Mouse (Mus musculus): ENCODE measurements around the gene Etv6.

Etv6 gene

DNA sequence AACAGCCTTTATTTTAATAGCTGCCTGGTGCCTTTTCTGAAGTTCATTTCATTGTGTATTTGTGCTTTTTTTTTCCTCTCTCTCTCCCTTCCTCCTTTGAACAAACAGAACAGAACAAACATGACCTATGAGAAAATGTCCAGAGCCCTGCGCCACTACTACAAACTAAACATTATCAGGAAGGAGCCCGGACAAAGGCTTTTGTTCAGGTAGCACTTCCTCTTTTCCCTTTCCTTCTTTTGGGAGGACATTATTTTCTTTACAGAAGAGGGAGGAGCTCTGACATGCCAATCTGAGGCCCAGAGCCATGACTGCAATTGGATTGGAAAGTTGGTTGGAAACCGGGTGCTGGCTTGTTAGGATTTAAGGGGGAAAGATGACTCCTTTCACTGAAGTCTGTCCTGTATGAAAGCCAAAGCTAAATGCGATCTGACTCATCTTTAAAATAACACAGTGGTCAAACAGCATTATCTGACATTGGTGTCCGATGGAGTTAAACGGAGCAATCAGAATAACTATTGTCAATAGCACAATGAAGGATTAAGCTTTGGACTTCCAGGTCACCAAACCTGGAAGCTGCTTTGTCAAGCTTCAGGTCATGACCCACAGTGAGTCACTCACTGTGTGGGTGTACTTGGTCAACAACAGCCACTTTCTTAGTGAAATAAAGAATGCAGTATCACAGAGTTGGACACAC is 227.6 kb downstream of the Etv6 start:
- no peak for DNase-seq

- DNase-seq, result no peak
Observed at GRCm38 (mm10) chr6:134273884-134274283, 238.4 kb downstream of the Etv6 start.

DNA sequence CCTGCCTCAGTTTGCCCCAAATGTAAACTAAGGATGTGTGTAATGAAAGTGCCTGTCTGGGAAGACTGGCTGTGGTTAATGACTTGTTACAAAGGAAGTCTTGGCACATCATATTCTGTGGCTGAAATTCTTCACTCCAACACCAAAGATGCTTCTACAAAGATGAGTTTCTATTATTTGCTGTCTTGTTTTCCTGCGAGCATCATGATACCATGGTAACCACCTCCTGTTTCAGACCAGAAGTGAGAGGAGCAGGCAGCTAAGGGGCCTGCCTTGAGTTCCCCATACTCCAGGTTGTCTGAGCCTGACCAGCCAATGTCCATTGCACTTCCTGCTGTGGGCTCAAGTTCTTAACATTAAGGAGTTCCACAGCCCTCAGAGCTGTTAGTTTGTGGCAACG is 241.5 kb downstream of the Etv6 start:
- DNase-seq, result no peak

GRCm38 (mm10) chr6:134282095-134282494 is 246.6 kb downstream of the Etv6 start:
- no peak for DNase-seq

DNA sequence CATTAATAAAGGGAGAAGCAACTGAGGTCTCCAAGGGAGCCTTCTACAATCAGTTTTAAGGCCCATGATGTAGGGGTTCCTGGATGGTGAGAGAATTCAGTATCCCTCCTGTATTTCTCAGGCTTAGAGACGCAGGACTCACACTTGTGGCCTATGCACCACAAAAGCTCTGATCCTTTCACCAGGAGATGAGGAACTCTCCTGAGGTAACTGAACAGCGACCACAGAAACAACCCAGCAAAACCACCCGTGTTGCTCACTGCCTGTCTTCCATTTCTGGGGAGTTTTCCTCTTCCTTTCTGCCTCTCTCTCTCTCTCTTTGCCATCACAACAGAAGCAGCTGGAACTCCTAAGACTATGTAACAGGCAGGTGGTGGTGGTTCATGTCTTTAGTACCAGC is 256.3 kb downstream of the Etv6 start:
- DNase-seq, result no peak

- no peak for DNase-seq
Observed at GRCm38 (mm10) chr6:134292404-134292803, 256.9 kb downstream of the Etv6 start.

GRCm38 (mm10) chr6:134293615-134294508 is 258.4 kb downstream of the Etv6 start:
- DNase-seq, result no peak

DNA sequence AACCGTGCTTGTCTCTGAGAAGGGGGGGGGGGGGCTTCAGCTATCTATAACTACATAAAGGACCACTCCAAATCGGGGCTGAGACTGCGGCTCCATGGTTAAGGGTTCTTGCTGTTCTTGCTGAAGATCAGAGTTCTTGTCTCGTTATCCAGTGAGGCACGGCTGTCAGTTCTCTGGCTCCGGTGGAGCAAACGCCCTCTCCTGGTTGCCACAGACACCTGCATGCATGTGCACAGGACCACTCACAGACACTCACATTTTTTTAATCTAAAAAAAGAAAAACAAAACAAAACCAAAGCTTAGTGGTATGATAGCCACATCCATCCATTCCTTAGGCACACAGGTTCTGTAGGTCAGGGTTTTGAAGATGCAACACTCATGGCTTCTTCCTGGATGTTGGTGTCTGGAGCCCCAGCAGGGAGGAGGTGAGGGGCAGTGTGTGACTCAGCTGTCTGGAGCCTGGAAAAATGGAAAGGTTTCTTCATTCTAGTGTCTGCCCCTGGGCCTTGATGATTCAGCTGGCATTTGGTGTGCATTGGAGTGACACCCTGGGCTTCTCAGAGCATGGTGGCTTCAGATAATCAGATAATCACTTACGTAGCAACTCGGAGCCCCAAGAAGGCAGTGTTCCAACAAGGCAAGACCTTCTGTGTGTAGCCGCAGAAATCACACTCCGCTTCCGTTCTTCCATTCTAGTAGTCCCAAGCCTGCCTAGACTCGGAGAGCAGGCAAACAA is 262.6 kb downstream of the Etv6 start:
- DNase-seq, result no peak

GRCm38 (mm10) chr6:134301951-134302350 is 266.5 kb downstream of the Etv6 start:
- DNase-seq, result no peak

DNA sequence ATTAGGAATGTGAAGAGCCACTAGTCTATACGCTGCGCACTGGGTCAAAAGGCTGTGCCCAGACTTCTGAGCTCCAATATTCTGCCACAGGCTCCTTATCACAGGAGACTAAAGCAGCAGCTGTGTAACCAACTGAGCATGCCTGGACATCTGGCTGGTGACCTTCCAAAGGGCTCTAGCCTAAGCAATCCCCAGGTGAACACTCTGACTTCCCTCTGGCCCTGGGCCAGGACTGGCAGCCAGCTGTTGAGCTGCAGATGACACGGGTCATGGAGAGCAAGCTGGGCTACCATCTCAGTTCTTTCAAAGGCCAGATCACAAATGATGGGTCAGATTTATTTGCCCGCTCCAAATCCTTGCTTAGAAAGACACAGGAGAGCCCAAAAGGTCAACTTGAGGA is 275.8 kb downstream of the Etv6 start:
- DNase-seq, result peak in 1 of 2 experiments; percentile 59

GRCm38 (mm10) chr6:134312571-134312970 is 277.1 kb downstream of the Etv6 start:
- no peak for DNase-seq

- DNase-seq, result no peak
Observed at GRCm38 (mm10) chr6:134317371-134317770, 281.9 kb downstream of the Etv6 start.

Measured in kidney, postnatal 36 days (tissue).